Mouse (Mus musculus) kidney, adult 2 months (tissue): ENCODE measurements around the gene Arhgef10l. TPM values are rescaled to one million over a fixed set of nuclear protein-coding genes. Genes with fewer than 3 reads are reported as not detected.
"Not testable (repeated sequence)": the region's sequence is repeated elsewhere in the genome, so short reads cannot be mapped to it uniquely, and the experiment has no call there.

Source experiments
- DNase-seq: peaks from one replicate; pipeline ENCODE4 v3.0.0; 2021
- H3K27ac ChIP-seq: fragments of 200-500 bp; 2 replicates; pipeline ENCODE4 v1.5.1; 2012; ENCODE audit warnings: low read depth, low read length, control low read depth, inconsistent platforms; ENCODE audit not compliant: insufficient read depth
- H3K27me3 ChIP-seq: fragments of 200-500 bp; replicated peaks from 2 replicates; pipeline ENCODE4 v1.6.1; 2012; ENCODE audit warnings: mild to moderate bottlenecking, moderate library complexity, low read length, inconsistent platforms; ENCODE audit not compliant: control insufficient read depth, insufficient read depth
- H3K36me3 ChIP-seq: fragments of 200-500 bp; 2 replicates; pipeline ENCODE4 v1.6.1; 2012; ENCODE audit warnings: mild to moderate bottlenecking, moderate library complexity, low read length, inconsistent platforms; ENCODE audit not compliant: control insufficient read depth, insufficient read depth
- H3K4me1 ChIP-seq: fragments of 200-500 bp; 2 replicates; pipeline ENCODE4 v1.6.1; 2011; ENCODE audit warnings: low read length; ENCODE audit not compliant: control insufficient read depth, insufficient read depth
- H3K4me3 ChIP-seq: fragments of 200-500 bp; 2 replicates; pipeline ENCODE4 v1.5.1; 2011; ENCODE audit warnings: mild to moderate bottlenecking, low read depth, low read length, control low read depth; ENCODE audit not compliant: insufficient read depth
- CTCF ChIP-seq: fragments of 200-500 bp; conservative IDR thresholded peaks from 2 replicates; pipeline ENCODE4 v1.5.1; 2011; ENCODE audit warnings: low read depth, mild to moderate bottlenecking, control low read depth, low read length, moderate library complexity, mixed read lengths; ENCODE audit not compliant: insufficient read depth, insufficient read length
- POLR2A ChIP-seq: fragments of 200-500 bp; IDR thresholded peaks from one replicate; pipeline ENCODE4 v1.6.1; 2011; ENCODE audit warnings: low read depth, low read length, control low read depth
- WGBS: fragments of 180-500 bp; shearing (Covaris S2); methylation state at CpG from one replicate; pipeline ENCODE4 v1.1.7; 2018; 5-methylcytosine and 5-hydroxymethylcytosine counted together
- polyA plus RNA-seq: library from polyadenylated mRNA; depleted of rRNA; stranded (reverse); fragments of >200 nt; gene quantifications from 2 replicates; pipeline ENCODE4 v1.2.3, GENCODE M21; 2012

Arhgef10l gene
- polyA plus RNA-seq, 1 experiment, result 42.0 TPM

DNA sequence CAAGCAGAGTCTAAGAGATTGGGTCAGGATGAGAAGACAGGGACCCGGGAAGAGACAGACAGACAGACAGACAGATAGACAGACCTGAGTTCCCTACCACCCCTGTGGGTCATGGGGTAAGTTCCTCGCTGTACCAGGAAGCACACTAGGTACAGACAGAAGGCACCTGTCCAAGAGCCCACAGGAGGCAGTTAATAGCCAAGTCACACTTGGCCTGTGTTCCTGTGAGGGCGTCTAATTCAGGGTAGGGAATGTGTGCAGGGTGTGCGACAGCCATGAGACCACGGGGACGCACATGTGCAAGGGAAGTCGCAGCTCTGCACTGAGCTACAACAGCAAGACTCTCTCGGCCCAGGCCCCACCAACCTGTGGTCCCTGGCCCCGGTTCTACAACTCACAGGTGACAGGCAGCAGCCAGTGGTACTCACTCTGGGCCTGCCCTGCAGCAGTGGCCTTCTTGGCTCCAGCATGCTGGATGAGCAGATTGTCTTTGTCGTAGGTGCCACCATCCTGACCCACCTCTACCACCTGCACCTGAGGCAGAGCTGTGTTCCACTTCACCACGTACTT lies 97.8 kb downstream of the Arhgef10l start:
- no peak overlapping the region for H3K4me3 ChIP-seq
- DNase-seq, result no peak

DNA sequence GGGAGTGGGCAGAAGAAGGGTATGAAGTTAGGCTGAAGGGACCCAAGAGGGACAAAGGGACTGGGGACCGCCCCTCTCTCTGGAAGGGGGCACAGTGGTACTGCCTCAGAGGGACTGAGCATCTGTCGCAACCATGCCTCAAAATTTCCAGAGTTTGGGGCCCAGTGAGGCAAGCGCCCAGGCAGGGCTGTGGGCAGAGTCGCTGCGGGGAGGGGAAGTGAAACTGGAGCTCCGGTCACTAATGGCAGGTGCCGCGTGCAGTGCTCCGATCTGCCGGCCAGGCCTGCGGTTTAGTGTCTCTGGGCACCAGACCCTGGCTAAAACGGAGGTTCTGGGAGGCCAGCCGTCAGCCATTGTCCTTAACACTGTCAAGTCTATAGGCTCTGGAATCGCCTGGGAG lies 99.0 kb downstream of the Arhgef10l start:
- TF ChIP-seq POLR2A, result no peak
- TF ChIP-seq CTCF, result no peak
- H3K36me3 ChIP-seq, result peaks cover 16% of the 10 kb centered on the region
- DNase-seq, result peak; percentile 22
- H3K4me1 ChIP-seq, result no peaks in the 10 kb centered on the region
- no peaks in the 10 kb centered on the region for H3K27me3 ChIP-seq
- 88% methylated on average over 14 of the region's 14 CpGs for WGBS
- no peak overlapping the region for H3K4me3 ChIP-seq
- H3K27ac ChIP-seq, result no peak overlapping the region

More for the DNA sequence above, 97.8 kb downstream of the Arhgef10l start:
- Histone ChIP-seq H3K36me3 (peaks cover 9% of the 10 kb centered on the region), H3K27ac (no peak overlapping the region), H3K27me3 (no peaks in the 10 kb centered on the region), H3K4me1 (no peaks in the 10 kb centered on the region)
- 95% methylated on average over 11 of the region's 11 CpGs for WGBS
- TF ChIP-seq POLR2A (no peak), CTCF (no peak)

DNA sequence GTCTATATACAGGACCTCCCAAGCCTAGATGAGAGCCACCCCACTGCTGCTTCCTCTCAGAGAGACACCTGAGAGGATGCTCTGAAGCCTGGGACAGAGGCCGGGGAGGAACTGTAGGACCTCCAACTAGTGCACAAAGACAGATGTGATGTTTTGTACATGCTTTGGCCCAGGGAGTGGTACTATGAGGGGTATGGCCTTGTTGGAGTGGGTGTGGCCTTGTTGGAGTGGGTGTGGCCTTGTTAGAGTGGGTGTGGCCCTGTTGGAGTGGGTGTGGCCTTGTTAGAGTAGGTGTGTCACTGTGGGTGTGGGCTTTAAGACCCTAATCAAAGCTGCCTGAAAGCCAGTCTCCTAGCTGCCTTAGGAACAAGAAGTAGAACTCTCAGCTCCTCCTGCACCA lies 101.4 kb downstream of the Arhgef10l start:
- 96% methylated on average over 1 of the region's 1 CpGs for WGBS

DNA sequence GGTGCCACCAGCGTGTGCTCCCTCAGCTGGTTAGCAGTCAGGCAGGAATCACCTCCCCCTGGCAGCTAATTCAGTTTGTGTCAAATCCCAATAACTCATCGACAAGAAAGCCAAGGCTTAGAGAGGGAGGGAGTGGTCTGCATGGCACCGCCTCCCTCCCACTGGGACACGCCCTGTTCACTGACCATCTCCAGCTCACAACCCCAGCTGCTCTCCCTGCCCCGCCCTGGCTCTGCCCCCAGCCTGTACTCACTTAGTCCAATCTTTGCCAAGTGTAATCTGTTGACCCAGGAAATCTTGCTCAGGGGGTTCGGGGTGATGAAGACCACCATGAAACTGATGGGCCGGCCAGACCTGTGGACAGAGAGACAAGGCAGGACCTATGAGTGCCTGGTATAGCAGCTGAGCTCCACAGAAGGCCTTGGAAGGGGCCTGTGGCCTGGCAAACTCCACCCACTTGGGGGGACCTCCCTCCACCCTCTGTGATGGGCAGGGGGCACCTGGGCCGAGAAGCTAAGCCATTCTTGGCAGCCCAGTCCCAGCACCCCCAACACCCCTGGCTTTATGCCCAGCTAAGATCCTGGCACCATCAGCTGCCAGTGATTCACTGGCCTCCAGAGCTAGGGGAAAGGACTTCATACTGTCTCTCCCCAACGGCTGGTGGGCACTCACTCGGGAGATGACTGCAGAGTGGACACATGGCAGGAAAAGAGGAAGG lies 103.2 kb downstream of the Arhgef10l start:
- no peak for DNase-seq
- Histone ChIP-seq H3K4me1 (no peaks in the 10 kb centered on the region), H3K27me3 (no peaks in the 10 kb centered on the region), H3K4me3 (no peak overlapping the region), H3K27ac (no peak overlapping the region), H3K36me3 (peaks cover 13% of the 10 kb centered on the region)
- TF ChIP-seq POLR2A (no peak), CTCF (no peak)
- WGBS, result 74% methylated on average over 10 of the region's 10 CpGs

More for the DNA sequence above, 101.4 kb downstream of the Arhgef10l start:
- not testable (repeated sequence) for DNase-seq, H3K4me1 ChIP-seq, H3K27ac ChIP-seq, H3K27me3 ChIP-seq, H3K4me3 ChIP-seq
- peaks cover 18% of the 10 kb centered on the region for H3K36me3 ChIP-seq

DNA sequence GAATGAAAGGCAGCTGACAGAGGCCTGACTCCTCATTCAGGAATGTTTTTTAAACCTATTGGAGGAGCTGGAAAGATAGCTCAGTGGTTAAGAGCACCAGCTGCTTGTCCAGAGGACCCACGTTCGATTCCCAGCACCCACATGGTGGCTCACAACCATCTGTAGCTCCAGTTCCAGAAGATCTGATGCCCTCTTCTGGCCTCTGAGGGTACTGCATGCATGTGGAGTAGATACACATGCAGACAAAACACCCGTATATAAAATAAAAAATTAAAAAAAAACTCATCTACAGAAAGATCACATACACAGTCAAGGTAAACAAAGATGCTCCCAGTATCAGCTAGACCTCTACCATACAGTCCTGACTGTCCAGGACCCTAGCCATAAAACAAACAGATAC lies 104.1 kb downstream of the Arhgef10l start:
- WGBS, result 95% methylated on average over 3 of the region's 3 CpGs
- H3K4me1 ChIP-seq, result no peaks in the 10 kb centered on the region

DNA sequence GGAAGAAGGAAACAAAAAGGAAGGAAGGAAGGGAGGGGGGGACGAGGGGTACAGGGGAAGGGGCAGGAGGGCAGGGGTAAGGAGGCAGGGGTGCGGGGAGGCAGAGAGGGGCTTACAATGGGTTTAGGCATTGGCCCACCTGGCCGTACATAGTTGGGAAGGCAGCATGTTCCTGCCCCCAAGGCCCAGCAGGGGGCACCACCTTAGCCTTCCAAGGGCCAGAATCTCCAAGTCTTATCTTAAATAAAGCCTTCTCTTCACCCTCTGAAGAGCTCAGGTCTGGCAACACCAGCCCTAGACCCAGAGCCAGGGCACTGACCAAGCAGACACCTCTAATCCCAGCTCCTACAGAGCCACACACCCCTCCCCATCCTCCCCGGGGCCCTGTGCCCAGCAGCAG lies 106.0 kb downstream of the Arhgef10l start:
- TF ChIP-seq CTCF, result peak; percentile 41
- no peak for TF ChIP-seq POLR2A
- Histone ChIP-seq H3K36me3 (peaks cover 13% of the 10 kb centered on the region), H3K27me3 (no peaks in the 10 kb centered on the region), H3K4me3 (no peak overlapping the region), H3K27ac (no peak overlapping the region), H3K4me1 (no peaks in the 10 kb centered on the region)
- WGBS, result 80% methylated on average over 4 of the region's 4 CpGs
- no peak for DNase-seq

More for the DNA sequence above, 104.1 kb downstream of the Arhgef10l start:
- Histone ChIP-seq H3K27me3 (no peaks in the 10 kb centered on the region), H3K4me3 (no peak overlapping the region), H3K36me3 (peaks cover 13% of the 10 kb centered on the region), H3K27ac (no peak overlapping the region)
- no peak for DNase-seq
- TF ChIP-seq POLR2A, result no peak
- no peak for TF ChIP-seq CTCF

DNA sequence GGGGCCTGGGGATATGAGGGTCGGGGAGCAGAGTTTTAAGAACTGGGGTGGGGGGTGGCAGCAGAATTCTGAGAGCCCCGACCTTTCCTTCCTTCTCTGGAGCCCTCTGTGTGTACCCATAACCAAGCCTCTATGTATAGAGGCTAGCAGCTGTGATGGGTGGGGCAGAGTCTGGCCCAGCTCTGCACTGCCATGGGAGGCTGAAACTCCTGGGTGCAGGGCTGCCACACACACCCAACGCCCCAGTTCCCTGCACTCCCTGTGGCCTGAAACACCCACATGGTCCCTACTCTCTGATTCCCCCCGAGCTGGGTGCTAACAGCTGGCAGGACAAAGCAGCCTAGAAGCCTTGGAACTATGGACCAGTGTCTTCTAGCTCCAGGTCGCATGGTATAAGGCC lies 107.6 kb downstream of the Arhgef10l start:
- no peak for DNase-seq
- Histone ChIP-seq H3K27ac (no peak overlapping the region), H3K4me1 (no peaks in the 10 kb centered on the region), H3K36me3 (peaks cover 10% of the 10 kb centered on the region), H3K4me3 (no peak overlapping the region), H3K27me3 (no peaks in the 10 kb centered on the region)
- TF ChIP-seq CTCF (no peak), POLR2A (no peak)
- WGBS, result 86% methylated on average over 5 of the region's 5 CpGs
